Mouse (Mus musculus) heart, postnatal 0 days (tissue): ENCODE results near the gene Ninl. TPM values are rescaled to one million over a fixed set of nuclear protein-coding genes. Genes with fewer than 3 reads are reported as not detected.

ENCODE experiments used
- ATAC-seq: fragments of 200-750 bp; cut with Nextera tagmentation; 2 replicates; pipeline ENCODE4 v1.8.0; 2017; ENCODE audit warnings: low read depth, moderate number of reproducible peaks, moderate library complexity; ENCODE audit not compliant: insufficient read depth
- DNase-seq: peaks from one replicate; pipeline ENCODE4 v3.0.0-alpha.2; 2016; ENCODE audit warnings: low spot score
- H3K27ac ChIP-seq: fragments of 300-500 bp; sonication (generic); 2 replicates; pipeline ENCODE4 v1.5.1; 2014; ENCODE audit warnings: low read depth, mild to moderate bottlenecking
- H3K27me3 ChIP-seq: fragments of 300-500 bp; sonication (generic); 2 replicates; pipeline ENCODE4 v1.6.1; 2014; ENCODE audit warnings: low read length, mixed read lengths; ENCODE audit not compliant: control insufficient read depth, insufficient read depth
- H3K36me3 ChIP-seq: fragments of 300-500 bp; sonication (generic); replicated peaks from 2 replicates; pipeline ENCODE4 v1.6.1; 2014; ENCODE audit warnings: low read length, mixed read lengths; ENCODE audit not compliant: control insufficient read depth, insufficient read depth
- H3K4me1 ChIP-seq: fragments of 300-500 bp; sonication (generic); 2 replicates; pipeline ENCODE4 v1.6.1; 2014; ENCODE audit warnings: antibody characterized with exemption; ENCODE audit not compliant: control insufficient read depth, insufficient read depth
- H3K4me2 ChIP-seq: fragments of 300-500 bp; sonication (generic); 2 replicates; pipeline ENCODE4 v1.6.1; 2014; ENCODE audit warnings: low read depth, mild to moderate bottlenecking, low read length, moderate library complexity
- H3K4me3 ChIP-seq: fragments of 300-500 bp; sonication (generic); 2 replicates; pipeline ENCODE4 v1.5.1; 2014; ENCODE audit warnings: low read depth, low read length
- H3K9ac ChIP-seq: fragments of 300-500 bp; sonication (generic); replicated peaks from 2 replicates; pipeline ENCODE4 v1.6.1; 2014; ENCODE audit warnings: low read depth, low read length, mixed read lengths
- H3K9me3 ChIP-seq: fragments of 300-500 bp; sonication (generic); replicated peaks from 2 replicates; pipeline ENCODE4 v1.6.1; 2016; ENCODE audit warnings: low read length; ENCODE audit not compliant: control insufficient read depth
- CTCF ChIP-seq: IDR thresholded peaks from 2 replicates; pipeline ENCODE4 v1.5.1; 2016; ENCODE audit warnings: antibody characterized with exemption, control low read depth, low read depth
- EP300 ChIP-seq: IDR thresholded peaks from 2 replicates; pipeline ENCODE4 v1.6.1; 2016; ENCODE audit warnings: antibody characterized with exemption, low read depth
- WGBS: fragments of 180-500 bp; shearing (Covaris S2); extraction: QIAGEN DNeasy Blood & Tissue Kit; methylation state at CpG from one replicate; pipeline ENCODE4 v1.1.7; 2014; 5-methylcytosine and 5-hydroxymethylcytosine counted together
- polyA plus RNA-seq: library from polyadenylated mRNA; unstranded; fragments of >200 nt; fragmentation: Nextera tagmentation; extraction: Ambion mirVana; gene quantifications from 2 replicates; pipeline ENCODE4 v1.2.1, GENCODE M21; 2015
- total RNA-seq: library from RNA; depleted of rRNA; stranded (reverse); fragments of >200 nt; gene quantifications from 2 replicates; pipeline ENCODE4 v1.2.3, GENCODE M21; 2014; ENCODE audit warnings: low replicate concordance; rRNA removed

Gene Ninl
- total RNA-seq (0.27 and 1.7 TPM in 2 replicates), polyA plus RNA-seq (1.2 and 1.4 TPM in 2 replicates)

DNA sequence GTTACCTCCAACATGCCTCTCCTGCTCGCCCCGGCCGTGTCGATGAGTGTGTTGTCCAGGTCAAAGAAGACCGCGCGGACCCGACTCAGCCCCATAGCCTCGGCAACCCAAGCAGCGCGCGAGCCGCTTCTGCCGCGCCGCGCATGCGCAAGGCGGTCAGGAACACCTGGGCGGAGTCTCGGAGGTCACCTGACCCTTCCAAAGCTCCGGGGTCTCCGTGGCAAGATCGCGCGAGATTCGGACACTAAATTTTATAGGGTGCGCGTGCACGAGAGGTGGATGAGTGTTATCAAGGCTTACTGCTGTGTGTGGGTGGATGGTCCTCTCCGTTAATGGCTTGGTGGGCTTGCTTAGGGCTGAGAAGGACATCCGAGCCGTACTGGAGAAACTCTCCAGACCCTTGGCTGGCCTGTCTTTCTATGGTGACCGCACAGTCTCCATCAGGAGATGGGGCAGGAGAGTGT, at the start of gene Ninl, which contains the start of gene Nanp:
Gene Ninl, minus strand, starts transcription at position 151 of the 464 bp plus-strand sequence.
Gene Nanp, minus strand, starts transcription at position 167 of the 464 bp plus-strand sequence.
- WGBS = under 1% methylated on average over 34 of the region's 34 CpGs
- ATAC-seq (peak; percentile 97), DNase-seq (peak; percentile 90)
- Histone ChIP-seq H3K4me1 (peaks cover 15% of the 10 kb centered on the region), H3K4me2 (peak within 1 kb of the TSS; percentile 98), H3K4me3 (peak within 1 kb of the TSS; percentile 88), H3K36me3 (no peaks in the 10 kb centered on the region), H3K9ac (peak within 1 kb of the TSS; percentile 86), H3K9me3 (no peaks in the 10 kb centered on the region), H3K27me3 (no peaks in the 10 kb centered on the region), H3K27ac (peak within 1 kb of the TSS; percentile 41)
- no peak for TF ChIP-seq CTCF
- TF ChIP-seq EP300 = no peak

GRCm38 (mm10) chr2:151056637-151057036, 17.5 kb upstream of the Ninl start:
- WGBS = 77% methylated on average over 1 of the region's 1 CpGs
- Histone ChIP-seq H3K9me3 (no peaks in the 10 kb centered on the region), H3K4me3 (no peak overlapping the region), H3K9ac (no peak overlapping the region), H3K4me2 (no peak overlapping the region), H3K27ac (no peak overlapping the region), H3K27me3 (no peaks in the 10 kb centered on the region), H3K36me3 (no peaks in the 10 kb centered on the region), H3K4me1 (no peaks in the 10 kb centered on the region)
- TF ChIP-seq CTCF = no peak
- no peak for TF ChIP-seq EP300
- no peak for DNase-seq
- no peak for ATAC-seq

- ATAC-seq (no peak), DNase-seq (no peak)
- Histone ChIP-seq H3K27me3 (no peaks in the 10 kb centered on the region), H3K36me3 (no peaks in the 10 kb centered on the region), H3K9ac (no peak overlapping the region), H3K27ac (no peak overlapping the region), H3K4me3 (no peak overlapping the region), H3K4me2 (no peak overlapping the region), H3K9me3 (no peaks in the 10 kb centered on the region), H3K4me1 (peaks cover 15% of the 10 kb centered on the region)
- 95% methylated on average over 1 of the region's 1 CpGs for WGBS
- TF ChIP-seq EP300 (no peak), CTCF (no peak)
Measured at GRCm38 (mm10) chr2:151040411-151040810, 1.2 kb upstream of the Ninl start.

- DNase-seq = no peak
- peaks cover 15% of the 10 kb centered on the region for H3K4me1 ChIP-seq
- H3K36me3 ChIP-seq = no peaks in the 10 kb centered on the region
- no peaks in the 10 kb centered on the region for H3K27me3 ChIP-seq
- WGBS = 44% methylated on average over 8 of the region's 8 CpGs
- ATAC-seq = no peak
- peak overlapping the region; percentile 98 for H3K4me2 ChIP-seq
- H3K9ac ChIP-seq = peak overlapping the region; percentile 86
- no peaks in the 10 kb centered on the region for H3K9me3 ChIP-seq
- H3K4me3 ChIP-seq = peak overlapping the region; percentile 88
- H3K27ac ChIP-seq = peak overlapping the region; percentile 41; the same call in 1 of the 2 replicates
- no peak for TF ChIP-seq EP300
- TF ChIP-seq CTCF = no peak
Measured at GRCm38 (mm10) chr2:151039726-151040125, 544 bp upstream of the Ninl start.

DNA sequence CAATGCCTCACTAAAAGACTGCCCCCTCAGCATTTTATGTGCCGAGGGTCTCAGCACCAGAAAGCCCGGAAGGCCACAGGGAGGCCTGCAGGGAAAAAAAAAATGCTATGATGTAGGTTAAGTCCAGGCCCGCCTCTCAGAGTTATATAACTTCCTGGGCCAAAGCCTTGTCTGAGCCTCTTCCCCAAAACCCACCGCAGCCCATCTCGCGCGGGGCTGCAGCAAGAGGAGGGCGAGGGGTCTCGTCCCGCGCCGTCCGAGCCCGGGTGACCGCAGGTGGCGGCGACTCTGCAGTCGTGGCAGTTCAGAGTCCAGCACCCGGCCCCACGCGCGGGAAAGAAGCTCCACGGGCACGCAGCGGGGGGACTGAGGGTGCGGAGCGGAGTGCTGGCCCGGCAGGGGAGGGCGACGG, 365 bp downstream of the Ninl start:
- peak; percentile 66 for ATAC-seq
- Histone ChIP-seq H3K9ac (peak overlapping the region; percentile 86), H3K4me1 (peaks cover 15% of the 10 kb centered on the region), H3K36me3 (no peaks in the 10 kb centered on the region), H3K9me3 (no peaks in the 10 kb centered on the region), H3K4me3 (peak overlapping the region; percentile 88), H3K27me3 (no peaks in the 10 kb centered on the region), H3K27ac (peak overlapping the region; percentile 41; the same call in 1 of the 2 replicates), H3K4me2 (peak overlapping the region; percentile 98)
- DNase-seq = no peak
- WGBS = under 1% methylated on average over 30 of the region's 30 CpGs
- TF ChIP-seq EP300 (no peak), CTCF (no peak)
